Mouse (Mus musculus): ENCODE results near the gene Cap1. TPM values are rescaled to one million over a fixed set of nuclear protein-coding genes. Genes with fewer than 3 reads are reported as not detected.

The Cap1 gene
- polyA plus RNA-seq, 1 experiment from 2014 or later, result 31.6 TPM

DNA sequence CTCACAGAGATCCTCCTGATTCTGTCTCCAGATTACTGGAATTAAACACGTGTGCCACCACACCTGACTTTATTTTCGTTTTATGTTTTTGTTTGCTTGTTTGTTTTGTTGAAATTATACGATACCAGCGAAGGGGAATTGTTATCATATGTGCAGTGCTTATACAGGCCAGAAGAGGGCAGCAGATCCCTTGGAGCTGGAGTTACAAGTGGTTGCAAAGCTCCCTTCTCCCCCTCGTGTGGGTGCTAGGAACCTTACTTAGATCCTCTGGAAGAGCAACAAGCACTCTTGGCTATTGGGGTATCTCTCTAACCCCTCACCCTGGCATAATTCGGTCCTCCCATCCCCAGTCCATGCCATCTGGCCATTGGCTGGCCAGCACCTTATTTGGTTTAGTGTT is 24.7 kb upstream of the Cap1 start:
- 36% methylated on average over 6 of the region's 6 CpGs for WGBS (ENCODE audit: insufficient replicate concordance)
- peaks cover 13% of the 10 kb centered on the region; the same call in 1 of the 2 replicates for H3K9me3 ChIP-seq (replicated peaks)
- no peaks in the 10 kb centered on the region for H3K36me3 ChIP-seq
- H3K4me1 ChIP-seq, result no peaks in the 10 kb centered on the region
- H3K9ac ChIP-seq, result no peak overlapping the region
- no peak overlapping the region for H3K4me2 ChIP-seq
- no peak for ATAC-seq
- H3K4me3 ChIP-seq, result no peak overlapping the region
- H3K27me3 ChIP-seq (replicated peaks), result no peaks in the 10 kb centered on the region
- H3K27ac ChIP-seq, result no peak overlapping the region

DNA sequence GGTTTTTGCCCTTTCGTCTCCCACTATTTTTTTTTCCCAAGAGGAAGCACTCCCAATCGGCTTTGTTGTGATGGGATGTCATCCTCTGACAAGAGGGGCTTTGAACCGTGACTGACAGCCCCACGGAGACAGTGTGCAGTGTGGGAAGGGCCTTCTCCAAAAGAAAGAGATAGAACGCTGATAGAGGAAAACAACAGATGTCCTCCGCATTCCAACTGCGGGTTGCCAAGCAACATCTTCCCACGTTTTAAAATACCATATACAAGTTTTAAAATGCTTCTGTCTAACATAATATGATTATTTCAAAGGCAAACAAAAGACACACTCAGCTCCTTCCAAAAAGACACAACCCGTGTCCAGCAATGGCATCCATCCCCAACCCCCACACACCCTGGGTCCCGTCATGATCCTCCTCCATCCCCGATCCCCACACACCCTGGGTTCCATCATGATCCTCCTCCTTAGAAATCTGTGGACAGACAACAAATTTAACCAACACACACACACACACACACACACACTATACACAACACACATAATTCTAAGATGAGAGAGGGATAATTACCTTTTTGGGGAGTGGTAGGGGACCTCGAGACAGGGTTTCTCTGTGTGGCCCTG is 23.8 kb upstream of the Cap1 start:
- 63% methylated on average over 12 of the region's 12 CpGs for WGBS (ENCODE audit: insufficient replicate concordance)
- ATAC-seq, result no peak
- no peak overlapping the region for H3K4me3 ChIP-seq
- H3K27ac ChIP-seq, result no peak overlapping the region
- no peaks in the 10 kb centered on the region for H3K27me3 ChIP-seq (replicated peaks)
- no peaks in the 10 kb centered on the region for H3K36me3 ChIP-seq
- H3K4me2 ChIP-seq, result no peak overlapping the region
- H3K4me1 ChIP-seq, result no peaks in the 10 kb centered on the region
- H3K9ac ChIP-seq, result no peak overlapping the region
- peaks cover 13% of the 10 kb centered on the region; the same call in 1 of the 2 replicates for H3K9me3 ChIP-seq (replicated peaks)

DNA sequence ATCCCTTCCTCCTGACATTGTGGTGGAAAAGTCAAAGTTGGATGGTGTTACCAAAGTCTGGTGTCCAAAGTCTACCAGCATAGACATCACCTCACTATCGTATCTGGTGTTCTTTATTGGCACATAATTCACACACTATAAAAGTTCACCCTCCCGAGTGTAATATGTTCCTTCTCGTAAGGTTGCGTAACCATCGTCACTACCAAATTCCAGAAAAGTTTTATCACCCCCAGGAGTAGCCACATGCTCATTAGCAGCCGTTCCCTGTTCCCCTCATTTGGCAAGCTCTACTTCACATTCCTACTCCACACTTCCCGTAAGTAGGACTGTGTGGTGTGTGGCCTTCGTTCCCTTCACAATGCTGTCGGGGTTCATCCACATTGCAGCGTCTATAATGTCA is 19.5 kb upstream of the Cap1 start:
- no peak for ATAC-seq
- H3K4me3 ChIP-seq, result no peak overlapping the region

DNA sequence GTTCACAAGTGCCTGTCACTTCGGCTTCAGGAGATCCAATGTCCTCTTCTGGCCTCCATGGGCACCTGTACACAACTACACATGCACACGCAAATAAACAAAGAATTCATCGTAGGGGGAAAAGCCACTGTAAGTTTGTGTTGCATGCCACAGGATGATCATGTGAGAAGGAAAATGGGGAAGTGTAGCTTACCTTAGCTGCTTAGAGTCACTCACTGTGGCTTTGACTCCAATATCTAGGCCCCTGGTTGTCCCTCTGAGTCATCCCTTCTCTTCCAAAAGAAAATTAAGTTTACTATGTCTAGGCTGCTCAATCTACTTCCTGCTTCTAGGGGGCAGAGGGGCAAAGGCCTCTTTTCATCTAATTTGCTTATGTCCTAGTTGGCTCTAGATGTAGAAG is 17.9 kb upstream of the Cap1 start:
- Histone ChIP-seq H3K27me3 (replicated peaks) (0 out of 2 replicates have a peak, but pooled peaks cover 7% of the 10 kb centered on the region), H3K9me3 (replicated peaks) (peaks cover 3% of the 10 kb centered on the region; the same call in 1 of the 2 replicates), H3K36me3 (no peaks in the 10 kb centered on the region), H3K4me3 (no peak overlapping the region), H3K9ac (no peak overlapping the region), H3K4me1 (no peaks in the 10 kb centered on the region), H3K27ac (no peak overlapping the region), H3K4me2 (no peak overlapping the region)
- no peak for ATAC-seq
- 72% methylated on average over 3 of the region's 3 CpGs for WGBS (ENCODE audit: insufficient replicate concordance)

More for the DNA sequence above, 19.5 kb upstream of the Cap1 start:
- Histone ChIP-seq H3K9me3 (replicated peaks) (peaks cover 3% of the 10 kb centered on the region; the same call in 1 of the 2 replicates), H3K27me3 (replicated peaks) (0 out of 2 replicates have a peak, but pooled peaks cover 7% of the 10 kb centered on the region), H3K36me3 (no peaks in the 10 kb centered on the region), H3K9ac (no peak overlapping the region), H3K4me2 (no peak overlapping the region), H3K4me1 (no peaks in the 10 kb centered on the region), H3K27ac (no peak overlapping the region)
- WGBS (ENCODE audit: insufficient replicate concordance), result 76% methylated on average over 10 of the region's 10 CpGs

DNA sequence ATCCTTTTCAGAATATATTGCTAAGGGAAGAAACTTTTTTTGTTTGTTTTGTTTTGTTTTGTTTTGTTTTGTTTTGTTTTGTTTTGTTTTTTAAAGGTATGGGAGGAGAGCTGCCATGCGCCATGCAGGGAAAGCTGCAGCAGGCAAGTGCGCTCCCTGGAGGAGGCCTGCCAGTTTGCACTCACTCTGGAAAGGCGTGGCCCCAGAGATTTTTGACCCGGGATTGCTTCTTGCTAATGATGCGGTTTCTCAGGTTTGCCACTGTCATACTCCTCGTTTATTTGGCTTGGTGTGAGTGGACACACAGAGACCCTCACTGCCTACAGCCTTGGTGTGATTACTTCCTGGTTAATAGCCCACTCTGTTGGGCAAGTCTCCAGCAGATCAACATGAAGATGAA is 16.3 kb upstream of the Cap1 start:
- WGBS (ENCODE audit: insufficient replicate concordance), result 18% methylated on average over 6 of the region's 6 CpGs
- Histone ChIP-seq H3K27ac (no peak overlapping the region), H3K4me3 (no peak overlapping the region), H3K4me1 (no peaks in the 10 kb centered on the region), H3K9me3 (replicated peaks) (no peaks in the 10 kb centered on the region), H3K4me2 (no peak overlapping the region), H3K36me3 (no peaks in the 10 kb centered on the region), H3K27me3 (replicated peaks) (0 out of 2 replicates have a peak, but pooled peaks cover 7% of the 10 kb centered on the region), H3K9ac (no peak overlapping the region)
- no peak for ATAC-seq

DNA sequence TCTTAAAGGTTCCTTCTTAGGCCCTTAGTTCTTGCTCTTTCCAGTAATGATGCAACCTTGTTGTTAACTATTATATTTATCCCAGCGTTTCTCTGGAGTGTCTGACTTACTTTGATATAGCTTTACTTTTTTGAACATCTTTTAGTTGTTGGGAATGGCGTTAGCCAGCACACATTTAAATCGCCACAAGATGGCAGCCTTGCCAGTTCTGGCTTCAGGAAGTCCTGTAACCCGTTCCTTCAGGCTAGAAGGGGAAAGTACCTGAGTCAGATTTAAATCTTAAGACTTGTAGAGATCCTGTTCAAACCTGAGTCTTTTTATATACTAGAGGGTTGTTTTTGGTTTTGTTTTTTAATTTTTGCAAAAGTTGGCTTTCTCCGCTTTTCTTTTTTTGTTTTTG is 12.5 kb upstream of the Cap1 start:
- ATAC-seq, result no peak
- Histone ChIP-seq H3K4me1 (no peaks in the 10 kb centered on the region), H3K9me3 (replicated peaks) (no peaks in the 10 kb centered on the region), H3K27ac (no peak overlapping the region), H3K4me2 (no peak overlapping the region), H3K27me3 (replicated peaks) (0 out of 2 replicates have a peak, but pooled peaks cover 7% of the 10 kb centered on the region), H3K4me3 (no peak overlapping the region), H3K9ac (no peak overlapping the region), H3K36me3 (no peaks in the 10 kb centered on the region)
- WGBS (ENCODE audit: insufficient replicate concordance), result 15% methylated on average over 5 of the region's 5 CpGs

DNA sequence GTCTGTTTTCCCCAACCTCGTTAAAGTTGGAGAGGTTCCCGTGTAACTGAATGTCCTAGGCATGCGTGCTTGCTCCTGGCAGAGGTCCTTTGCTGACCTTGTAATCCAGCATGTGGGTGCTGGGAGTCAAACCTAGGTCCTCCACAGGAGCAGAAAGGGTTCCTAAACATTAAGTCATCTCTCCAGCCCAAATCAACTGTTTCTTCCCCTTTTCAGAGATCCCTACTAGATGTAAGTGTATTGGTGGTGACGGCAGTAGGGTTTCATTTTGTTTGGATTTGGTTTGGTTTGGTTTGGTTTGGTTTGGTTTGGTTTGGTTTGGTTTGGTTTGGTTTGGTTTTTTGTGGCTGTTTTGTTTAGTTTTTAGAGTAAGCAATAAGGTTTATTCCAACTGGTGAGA is 11.9 kb upstream of the Cap1 start:
- 68% methylated on average over 4 of the region's 4 CpGs for WGBS (ENCODE audit: insufficient replicate concordance)
- Histone ChIP-seq H3K9ac (no peak overlapping the region), H3K27me3 (replicated peaks) (0 out of 2 replicates have a peak, but pooled peaks cover 7% of the 10 kb centered on the region), H3K4me3 (no peak overlapping the region), H3K36me3 (no peaks in the 10 kb centered on the region), H3K4me2 (no peak overlapping the region), H3K9me3 (replicated peaks) (no peaks in the 10 kb centered on the region), H3K4me1 (0 out of 2 replicates have a peak, but pooled peaks cover 2% of the 10 kb centered on the region), H3K27ac (no peak overlapping the region)
- ATAC-seq, result no peak

DNA sequence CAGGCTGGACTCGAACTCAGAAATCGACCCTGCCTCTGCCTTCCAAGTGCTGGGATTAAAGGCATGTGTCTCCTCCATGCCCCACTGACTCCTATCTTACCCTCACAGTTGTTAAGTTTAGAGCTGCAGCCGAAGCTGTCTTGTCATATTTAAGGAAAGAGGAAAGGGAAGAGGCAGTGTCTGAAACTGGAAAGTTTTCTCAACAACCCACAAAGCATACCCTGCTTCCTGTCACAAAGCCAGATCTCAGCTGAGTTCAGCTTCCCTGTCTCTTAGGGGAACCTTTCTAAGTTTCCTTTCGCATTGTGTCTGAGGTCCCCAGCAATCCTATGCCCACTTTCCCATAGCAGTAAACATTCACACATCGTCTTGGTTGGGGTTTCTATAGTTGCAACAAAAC is 6.3 kb upstream of the Cap1 start:
- Histone ChIP-seq H3K4me1 (peaks cover 39% of the 10 kb centered on the region), H3K9me3 (replicated peaks) (no peaks in the 10 kb centered on the region), H3K36me3 (no peaks in the 10 kb centered on the region), H3K27me3 (replicated peaks) (no peaks in the 10 kb centered on the region), H3K4me2 (no peak overlapping the region), H3K9ac (no peak overlapping the region), H3K27ac (peak overlapping the region; percentile 49), H3K4me3 (no peak overlapping the region)
- peak; percentile 31; the same call in 1 of the 2 replicates for ATAC-seq
- WGBS (ENCODE audit: insufficient replicate concordance), result 24% methylated on average over 5 of the region's 5 CpGs

DNA sequence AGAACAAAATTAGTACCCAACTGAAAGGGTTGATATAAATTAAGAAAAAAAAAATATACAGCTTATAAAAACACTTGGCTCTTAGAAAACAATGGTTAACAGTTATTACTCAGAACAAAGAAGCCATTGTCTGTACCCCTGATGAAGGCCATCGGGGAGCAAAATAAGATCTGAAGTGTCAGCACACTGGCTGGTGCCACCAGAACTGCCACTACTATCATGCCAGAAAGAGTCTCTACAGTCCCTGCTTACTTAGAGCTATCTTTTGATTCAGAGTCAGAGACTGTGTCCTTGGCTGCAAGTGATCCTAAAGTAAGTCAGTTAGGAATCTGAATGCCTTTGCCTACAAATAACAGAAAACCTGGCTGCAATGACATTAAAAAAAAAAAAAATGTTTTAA is 5.7 kb upstream of the Cap1 start:
- H3K36me3 ChIP-seq, result no peaks in the 10 kb centered on the region
- no peak for ATAC-seq
- no peak overlapping the region for H3K4me3 ChIP-seq
- no peak overlapping the region for H3K9ac ChIP-seq
- H3K27ac ChIP-seq, result 0 out of 2 replicates have a peak overlapping the region, but pooled peaks have one; percentile 61
- no peaks in the 10 kb centered on the region for H3K9me3 ChIP-seq (replicated peaks)
- peaks cover 45% of the 10 kb centered on the region for H3K4me1 ChIP-seq
- H3K4me2 ChIP-seq, result no peak overlapping the region
- H3K27me3 ChIP-seq (replicated peaks), result no peaks in the 10 kb centered on the region
- 40% methylated on average over 1 of the region's 1 CpGs for WGBS (ENCODE audit: insufficient replicate concordance)

DNA sequence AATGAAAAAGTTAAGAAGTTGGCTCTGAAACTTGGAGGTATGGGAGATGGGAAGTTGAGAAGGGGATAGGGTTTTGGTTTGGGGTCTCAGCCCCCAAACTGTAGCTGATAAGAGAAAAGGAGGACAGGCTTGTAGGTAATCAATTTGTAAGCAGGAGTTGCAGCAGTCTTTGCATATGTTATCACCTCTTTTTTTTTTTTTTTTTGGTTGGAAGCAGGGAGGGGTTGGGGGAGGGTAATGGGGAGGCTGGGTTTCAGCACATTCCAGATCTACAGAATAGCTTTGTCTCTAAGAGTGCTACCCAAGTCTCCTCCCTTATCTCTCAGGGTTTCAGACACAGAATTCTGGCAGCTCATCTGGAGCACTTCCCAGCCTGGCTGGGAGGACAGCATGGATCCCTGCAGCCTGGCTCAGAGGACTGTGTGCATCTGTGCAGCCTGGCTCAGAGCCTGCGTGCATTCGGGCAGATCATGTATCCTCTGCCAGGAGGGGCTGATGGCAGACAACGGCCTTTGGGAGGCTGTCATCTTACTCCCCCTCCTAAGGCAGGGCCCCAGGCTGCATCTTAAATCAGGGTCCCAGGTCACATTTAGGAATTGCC is 5.1 kb upstream of the Cap1 start:
- no peak for ATAC-seq
- Histone ChIP-seq H3K27me3 (replicated peaks) (no peaks in the 10 kb centered on the region), H3K4me1 (peaks cover 45% of the 10 kb centered on the region), H3K9me3 (replicated peaks) (no peaks in the 10 kb centered on the region), H3K4me3 (no peak overlapping the region), H3K9ac (no peak overlapping the region), H3K36me3 (no peaks in the 10 kb centered on the region), H3K4me2 (no peak overlapping the region; the same call in 1 of the 2 replicates), H3K27ac (peak overlapping the region; percentile 61; the same call in 1 of the 2 replicates)
- 38% methylated on average over 3 of the region's 3 CpGs for WGBS (ENCODE audit: insufficient replicate concordance)

DNA sequence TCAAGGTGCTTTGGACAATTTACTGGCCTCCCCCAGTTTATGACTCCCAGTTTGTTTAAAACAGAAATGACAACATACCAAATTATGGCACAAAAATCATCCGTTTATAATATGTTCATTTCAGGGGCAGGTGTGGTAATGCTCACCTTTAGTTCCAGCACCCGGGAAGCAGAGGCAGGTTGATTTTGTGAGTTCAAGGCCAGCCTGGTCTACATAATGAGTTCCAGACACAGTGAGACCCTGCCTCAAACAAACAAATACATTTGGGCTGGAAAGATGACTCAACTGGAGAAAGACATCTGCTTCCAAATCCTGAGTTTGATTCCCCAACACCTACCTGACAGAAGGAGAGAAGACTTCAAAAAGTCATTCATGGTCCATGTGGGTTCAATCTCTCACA is 1.5 kb upstream of the Cap1 start:
- WGBS (ENCODE audit: insufficient replicate concordance), result 71% methylated on average over 2 of the region's 2 CpGs
- Histone ChIP-seq H3K27ac (peak overlapping the region; percentile 98; the same call in 1 of the 2 replicates), H3K9ac (peak overlapping the region; percentile 91), H3K4me2 (peak overlapping the region; percentile 89), H3K9me3 (replicated peaks) (no peaks in the 10 kb centered on the region), H3K4me1 (peaks cover 64% of the 10 kb centered on the region), H3K36me3 (peaks cover 2% of the 10 kb centered on the region; the same call in 1 of the 2 replicates), H3K27me3 (replicated peaks) (no peaks in the 10 kb centered on the region), H3K4me3 (peak overlapping the region; percentile 90)
- ATAC-seq, result no peak

DNA sequence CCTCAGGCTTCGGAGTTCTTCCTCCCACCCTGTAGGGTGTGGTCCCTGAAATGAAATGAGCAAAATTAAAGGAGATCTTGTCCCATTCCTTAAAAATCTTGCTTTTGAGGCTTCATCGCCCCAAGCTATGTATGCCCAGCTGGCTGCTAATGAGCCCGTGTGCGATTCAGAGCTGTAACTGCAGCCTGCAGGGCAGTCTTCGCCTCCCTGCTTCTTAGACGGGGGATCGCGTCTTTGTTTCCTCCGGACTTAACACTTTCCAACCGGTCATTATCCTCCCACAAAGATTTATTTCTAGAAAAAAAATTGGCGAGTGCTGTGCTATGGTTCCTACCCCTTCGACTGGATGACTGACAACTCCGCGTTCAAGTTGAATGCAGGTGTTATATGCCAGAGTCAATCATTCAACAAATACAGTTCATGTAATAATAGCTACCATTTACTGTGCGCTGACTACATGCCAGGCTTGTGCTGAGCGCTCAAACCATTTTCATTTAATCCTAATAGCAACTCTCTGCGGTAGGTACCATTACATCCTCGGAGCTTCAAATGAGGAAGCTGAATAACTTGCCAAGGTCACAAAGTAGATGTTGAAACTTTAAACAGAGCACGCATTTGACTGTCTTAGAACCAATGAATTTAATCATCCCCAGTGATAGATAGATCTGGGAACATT is 861 bp upstream of the Cap1 start:
- Histone ChIP-seq H3K4me2 (peak overlapping the region; percentile 89), H3K27ac (peak overlapping the region; percentile 98), H3K4me3 (peak overlapping the region; percentile 90), H3K27me3 (replicated peaks) (no peaks in the 10 kb centered on the region), H3K36me3 (peaks cover 8% of the 10 kb centered on the region; the same call in 1 of the 2 replicates), H3K9me3 (replicated peaks) (no peaks in the 10 kb centered on the region), H3K9ac (peak overlapping the region; percentile 91), H3K4me1 (peaks cover 64% of the 10 kb centered on the region)
- ATAC-seq, result no peak
- 6% methylated on average over 19 of the region's 19 CpGs for WGBS (ENCODE audit: insufficient replicate concordance)
